10 mouse cellular contexts compared by ENCODE assay signal in genomic region chr3:20130456-20131349, GRCm38 (mm10). TPM values are rescaled to one million over a fixed set of nuclear protein-coding genes. Genes with fewer than 3 reads are reported as not detected.
A peak's percentile ranks its signal among the peaks of the same experiment; 100 is the strongest.
DNase-seq lines count a peak whose midpoint lies in the region; ATAC-seq and TF ChIP-seq lines count a peak whose summit lies in the region.
"Had no signal": no experiment of that assay in that cellular context is flagged by ENCODE, and none has a peak within 500 bp of the region (broad histone marks: within the 10 kb centered on the region; RNA-seq: fewer than 3 reads in every experiment).

No protein-coding gene starts in this region.

- no peak overlapping the region for H3K9ac ChIP-seq in embryonic facial prominence, embryonic 12.5 days
- no peak overlapping the region for H3K9ac ChIP-seq in midbrain, embryonic 14.5 days (replicated peaks; ENCODE audit: low read length)
- no peak overlapping the region for H3K9ac ChIP-seq in midbrain, postnatal 0 days (replicated peaks; ENCODE audit: low read length, poor library complexity, severe bottlenecking)
- H3K9ac ChIP-seq in hindbrain, postnatal 0 days (replicated peaks; ENCODE audit: low read length): no peak overlapping the region
- no peak overlapping the region for H3K9ac ChIP-seq in stomach, embryonic 15.5 days
- H3K9ac ChIP-seq in forebrain, embryonic 15.5 days (replicated peaks): no peak overlapping the region

- no peak for TF ChIP-seq CTCF in midbrain, postnatal 0 days (IDR thresholded peaks at IDR 0.05)
- no peak for TF ChIP-seq CTCF in hindbrain, postnatal 0 days (IDR thresholded peaks at IDR 0.05; ENCODE audit: low read depth)

- no peaks in the 10 kb centered on the region for H3K36me3 ChIP-seq in embryonic facial prominence, embryonic 12.5 days
- H3K36me3 ChIP-seq in embryonic facial prominence, embryonic 10.5 days (replicated peaks): peaks cover 10% of the 10 kb centered on the region; the same call in 1 of the 2 replicates
- H3K36me3 ChIP-seq in midbrain, embryonic 14.5 days (ENCODE audit: control insufficient read depth, insufficient read depth, low read length): no peaks in the 10 kb centered on the region
- peaks cover 20% of the 10 kb centered on the region for H3K36me3 ChIP-seq in midbrain, postnatal 0 days (ENCODE audit: insufficient read depth, low read length)
- no peaks in the 10 kb centered on the region; the same call in 1 of the 2 replicates for H3K36me3 ChIP-seq in hindbrain, postnatal 0 days (ENCODE audit: insufficient read depth, low read length)
- 0 out of 2 replicates have a peak, but pooled peaks cover 6% of the 10 kb centered on the region for H3K36me3 ChIP-seq in stomach, embryonic 15.5 days
- no peaks in the 10 kb centered on the region for H3K36me3 ChIP-seq in forebrain, embryonic 15.5 days

- H3K4me1 ChIP-seq in embryonic facial prominence, embryonic 12.5 days: no peaks in the 10 kb centered on the region
- H3K4me1 ChIP-seq in embryonic facial prominence, embryonic 10.5 days: no peaks in the 10 kb centered on the region
- H3K4me1 ChIP-seq in midbrain, embryonic 14.5 days (ENCODE audit: control insufficient read depth, insufficient read depth, low read length): no peaks in the 10 kb centered on the region
- no peaks in the 10 kb centered on the region for H3K4me1 ChIP-seq in midbrain, postnatal 0 days (ENCODE audit: insufficient read depth, low read length)
- H3K4me1 ChIP-seq in hindbrain, postnatal 0 days (ENCODE audit: insufficient read depth, low read length): no peaks in the 10 kb centered on the region
- no peaks in the 10 kb centered on the region for H3K4me1 ChIP-seq in stomach, embryonic 15.5 days
- H3K4me1 ChIP-seq in forebrain, embryonic 15.5 days: no peaks in the 10 kb centered on the region

- no peak overlapping the region for H3K4me2 ChIP-seq in embryonic facial prominence, embryonic 12.5 days (replicated peaks)
- H3K4me2 ChIP-seq in midbrain, embryonic 14.5 days (ENCODE audit: low read length): no peak overlapping the region
- H3K4me2 ChIP-seq in midbrain, postnatal 0 days (ENCODE audit: low read depth, low read length, poor library complexity, severe bottlenecking): no peak overlapping the region
- no peak overlapping the region for H3K4me2 ChIP-seq in hindbrain, postnatal 0 days (ENCODE audit: low read depth, low read length)
- no peak overlapping the region for H3K4me2 ChIP-seq in stomach, embryonic 15.5 days
- no peak overlapping the region for H3K4me2 ChIP-seq in forebrain, embryonic 15.5 days (replicated peaks)

- H3K27ac ChIP-seq in embryonic facial prominence, embryonic 12.5 days: no peak overlapping the region
- no peak overlapping the region for H3K27ac ChIP-seq in embryonic facial prominence, embryonic 10.5 days (replicated peaks)
- H3K27ac ChIP-seq in midbrain, embryonic 14.5 days (replicated peaks; ENCODE audit: low read depth, low read length): no peak overlapping the region
- no peak overlapping the region for H3K27ac ChIP-seq in midbrain, postnatal 0 days (ENCODE audit: low read depth, low read length)
- no peak overlapping the region for H3K27ac ChIP-seq in hindbrain, postnatal 0 days
- no peak overlapping the region for H3K27ac ChIP-seq in stomach, embryonic 15.5 days
- H3K27ac ChIP-seq in forebrain, embryonic 15.5 days (replicated peaks): no peak overlapping the region

- no peak overlapping the region for H3K4me3 ChIP-seq in embryonic facial prominence, embryonic 12.5 days
- H3K4me3 ChIP-seq in embryonic facial prominence, embryonic 10.5 days: no peak overlapping the region
- no peak overlapping the region for H3K4me3 ChIP-seq in midbrain, embryonic 14.5 days (replicated peaks; ENCODE audit: low read depth, low read length)
- no peak overlapping the region for H3K4me3 ChIP-seq in midbrain, postnatal 0 days (ENCODE audit: low read depth, low read length)
- no peak overlapping the region for H3K4me3 ChIP-seq in hindbrain, postnatal 0 days (ENCODE audit: low read length)
- no peak overlapping the region for H3K4me3 ChIP-seq in stomach, embryonic 15.5 days (replicated peaks)
- no peak overlapping the region for H3K4me3 ChIP-seq in forebrain, embryonic 15.5 days
- H3K4me3 ChIP-seq: myocyte had no signal

- 0 out of 2 replicates have a peak, but pooled peaks have one; percentile 53 for ATAC-seq in embryonic facial prominence, embryonic 12.5 days (ENCODE audit: insufficient number of reproducible peaks, insufficient read depth, low FRiP score, low TSS enrichment)
- ATAC-seq in midbrain, embryonic 14.5 days (ENCODE audit: low FRiP score, low TSS enrichment): 0 out of 2 replicates have a peak, but pooled peaks have one; percentile 28
- ATAC-seq in midbrain, postnatal 0 days (ENCODE audit: low FRiP score): no peak
- ATAC-seq in hindbrain, postnatal 0 days: peak; percentile 37; the same call in 1 of the 2 replicates
- 0 out of 2 replicates have a peak, but pooled peaks have one; percentile 24 for ATAC-seq in stomach, embryonic 15.5 days (ENCODE audit: insufficient read depth, low FRiP score, low read depth)
- ATAC-seq in forebrain, embryonic 15.5 days (replicated peaks): no peak

- DNase-seq in embryonic facial prominence, embryonic 10.5 days (ENCODE audit: low spot score): no peak
- no peak for DNase-seq in midbrain, embryonic 14.5 days
- DNase-seq in midbrain, postnatal 0 days (ENCODE audit: low spot score): no peak
- no peak for DNase-seq in hindbrain, postnatal 0 days (ENCODE audit: low spot score)
- DNase-seq in cerebellum, adult 11-12 months: no peak
- DNase-seq: spleen, adult 18-20 months had no signal

- WGBS in embryonic facial prominence, embryonic 12.5 days: 90% methylated on average over 8 of the region's 8 CpGs
- WGBS in embryonic facial prominence, embryonic 10.5 days: 89% methylated on average over 8 of the region's 8 CpGs
- 92% methylated on average over 8 of the region's 8 CpGs for WGBS in midbrain, embryonic 14.5 days
- 95% methylated on average over 8 of the region's 8 CpGs for WGBS in midbrain, postnatal 0 days
- WGBS in hindbrain, postnatal 0 days: 93% methylated on average over 8 of the region's 8 CpGs
- WGBS in stomach, embryonic 15.5 days: 90% methylated on average over 8 of the region's 8 CpGs
- WGBS in forebrain, embryonic 15.5 days: 91% methylated on average over 8 of the region's 8 CpGs

- H3K27me3 ChIP-seq in embryonic facial prominence, embryonic 12.5 days: no peaks in the 10 kb centered on the region
- no peaks in the 10 kb centered on the region for H3K27me3 ChIP-seq in embryonic facial prominence, embryonic 10.5 days (replicated peaks; ENCODE audit: low read depth, poor library complexity, severe bottlenecking)
- H3K27me3 ChIP-seq in midbrain, embryonic 14.5 days (ENCODE audit: control insufficient read depth, insufficient read depth, low read length): no peaks in the 10 kb centered on the region
- no peaks in the 10 kb centered on the region for H3K27me3 ChIP-seq in midbrain, postnatal 0 days (ENCODE audit: insufficient read depth, low read length)
- H3K27me3 ChIP-seq in hindbrain, postnatal 0 days (ENCODE audit: insufficient read depth, low read length): no peaks in the 10 kb centered on the region
- H3K27me3 ChIP-seq in stomach, embryonic 15.5 days (replicated peaks): no peaks in the 10 kb centered on the region
- H3K27me3 ChIP-seq in forebrain, embryonic 15.5 days: no peaks in the 10 kb centered on the region

- H3K9me3 ChIP-seq in embryonic facial prominence, embryonic 12.5 days: no peaks in the 10 kb centered on the region
- no peaks in the 10 kb centered on the region for H3K9me3 ChIP-seq in embryonic facial prominence, embryonic 10.5 days
- no peaks in the 10 kb centered on the region for H3K9me3 ChIP-seq in midbrain, embryonic 14.5 days (ENCODE audit: control insufficient read depth, low read length)
- H3K9me3 ChIP-seq in midbrain, postnatal 0 days (ENCODE audit: low read length): no peaks in the 10 kb centered on the region
- H3K9me3 ChIP-seq in hindbrain, postnatal 0 days (ENCODE audit: low read length): no peaks in the 10 kb centered on the region
- H3K9me3 ChIP-seq in stomach, embryonic 15.5 days: no peaks in the 10 kb centered on the region
- H3K9me3 ChIP-seq in forebrain, embryonic 15.5 days: no peaks in the 10 kb centered on the region

RNA-seq across cellular contexts. Expression of gene Gyg, which starts 24.4 kb away (rescaled TPM):
- polyA plus RNA-seq in embryonic facial prominence, embryonic 12.5 days (2016; fragmentation: Nextera tagmentation; extraction: Ambion mirVana): 36.6 and 40.1 TPM in 2 replicates
- polyA plus RNA-seq in embryonic facial prominence, embryonic 10.5 days (2016; fragmentation: Nextera tagmentation; extraction: Ambion mirVana): 39.7 and 40.8 TPM in 2 replicates
- polyA plus RNA-seq in midbrain, embryonic 14.5 days (2014; fragmentation: Nextera tagmentation; extraction: Ambion mirVana): 46.0 and 49.6 TPM in 2 replicates
- total RNA-seq in midbrain, postnatal 0 days (2014; rRNA removed): 38.0 and 40.5 TPM in 2 replicates
- 77.8 and 86.3 TPM in 2 replicates for polyA plus RNA-seq in midbrain, postnatal 0 days (2015; fragmentation: Nextera tagmentation; extraction: Ambion mirVana)
- total RNA-seq in hindbrain, postnatal 0 days (2014; rRNA removed): 39.9 and 41.0 TPM in 2 replicates
- 84.9 and 87.7 TPM in 2 replicates for polyA plus RNA-seq in hindbrain, postnatal 0 days (2015; fragmentation: Nextera tagmentation; extraction: Ambion mirVana)
- 54.3 and 62.6 TPM in 2 replicates for polyA plus RNA-seq in stomach, embryonic 15.5 days (2015; fragmentation: Nextera tagmentation; extraction: Ambion mirVana)
- polyA plus RNA-seq in forebrain, embryonic 15.5 days (2015; fragmentation: Nextera tagmentation; extraction: Ambion mirVana): 29.4 and 30.9 TPM in 2 replicates

Comparison
In these comparisons a context has a peak if more than half of its experiments do, and no peak if none do; other contexts are left out.
1. ATAC-seq: peak in embryonic facial prominence, embryonic 12.5 days (single experiment), midbrain, embryonic 14.5 days (single experiment), hindbrain, postnatal 0 days (single experiment) and stomach, embryonic 15.5 days (single experiment); none in midbrain, postnatal 0 days (single experiment) and forebrain, embryonic 15.5 days (single experiment).